Mouse (Mus musculus) lung, adult 2 months (tissue): Measurements from ENCODE around the gene Trappc6a. TPM values are rescaled to one million over a fixed set of nuclear protein-coding genes. Genes with fewer than 3 reads are reported as not detected.

Source experiments
- DNase-seq: peaks from one replicate; pipeline ENCODE4 v3.0.0; 2022
- H3K4me1 ChIP-seq: fragments of 200-500 bp; 2 replicates; pipeline ENCODE4 v1.6.1; 2011; ENCODE audit warnings: low read length; ENCODE audit not compliant: control insufficient read depth, insufficient read depth
- H3K4me3 ChIP-seq: fragments of 200-500 bp; replicated peaks from 2 replicates; pipeline ENCODE3; 2011; ENCODE audit warnings: low read depth, mild to moderate bottlenecking, control low read depth, low read length; ENCODE audit errors: extremely low read depth
- CTCF ChIP-seq: fragments of 200-500 bp; IDR thresholded peaks from 2 replicates; pipeline ENCODE4 v1.5.1; 2011; ENCODE audit warnings: mild to moderate bottlenecking, low read length, control low read depth; ENCODE audit not compliant: insufficient read depth
- POLR2A ChIP-seq: fragments of 200-500 bp; IDR thresholded peaks from 2 replicates; pipeline ENCODE4 v1.6.1; 2011; ENCODE audit warnings: low read depth, mild to moderate bottlenecking, control low read depth, low read length, borderline replicate concordance; ENCODE audit errors: extremely low read depth
- WGBS: fragments of 180-500 bp; shearing (Covaris S2); methylation state at CpG from one replicate; pipeline ENCODE4 v1.1.7; 2018; 5-methylcytosine and 5-hydroxymethylcytosine counted together
- polyA plus RNA-seq: library from polyadenylated mRNA; depleted of rRNA; stranded (reverse); fragments of >200 nt; gene quantifications from 2 replicates; pipeline ENCODE4 v1.2.3, GENCODE M21; 2012

Gene Trappc6a
- polyA plus RNA-seq, 1 experiment = 63.1 TPM

GRCm38 (mm10) chr7:19466602-19467145, 41.5 kb upstream of the Trappc6a start:
- H3K4me3 ChIP-seq = no peak overlapping the region
- 40% methylated on average over 5 of the region's 5 CpGs for WGBS
- no peak for TF ChIP-seq POLR2A
- no peak for TF ChIP-seq CTCF
- DNase-seq = no peak
- H3K4me1 ChIP-seq = peaks cover 3% of the 10 kb centered on the region

- WGBS = 41% methylated on average over 6 of the region's 6 CpGs
- no peak for TF ChIP-seq POLR2A
- no peak for TF ChIP-seq CTCF
- no peak for DNase-seq
- Histone ChIP-seq H3K4me1 (peaks cover 10% of the 10 kb centered on the region), H3K4me3 (no peak overlapping the region)
These were observed 40.6 kb upstream of the Trappc6a start for GRCm38 (mm10) chr7:19467638-19468037.

- 50% methylated on average over 12 of the region's 12 CpGs for WGBS
- no peak for TF ChIP-seq CTCF
- no peak for TF ChIP-seq POLR2A
These were observed 39.9 kb upstream of the Trappc6a start for GRCm38 (mm10) chr7:19468279-19468678.

GRCm38 (mm10) chr7:19469404-19469803, 38.8 kb upstream of the Trappc6a start:
- WGBS = 52% methylated on average over 23 of the region's 23 CpGs
- DNase-seq = no peak
- no peak for TF ChIP-seq CTCF
- TF ChIP-seq POLR2A = no peak

More at GRCm38 (mm10) chr7:19468279-19468678, 39.9 kb upstream of the Trappc6a start:
- Histone ChIP-seq H3K4me1 (peaks cover 14% of the 10 kb centered on the region), H3K4me3 (no peak overlapping the region)
- DNase-seq = no peak

GRCm38 (mm10) chr7:19470308-19470707, 37.9 kb upstream of the Trappc6a start:
- H3K4me3 ChIP-seq = no peak overlapping the region
- peaks cover 17% of the 10 kb centered on the region for H3K4me1 ChIP-seq
- 55% methylated on average over 14 of the region's 14 CpGs for WGBS
- DNase-seq = no peak
- TF ChIP-seq CTCF (no peak), POLR2A (no peak)

More at GRCm38 (mm10) chr7:19469404-19469803, 38.8 kb upstream of the Trappc6a start:
- H3K4me1 ChIP-seq = peaks cover 17% of the 10 kb centered on the region
- no peak overlapping the region for H3K4me3 ChIP-seq

- DNase-seq = no peak
- peaks cover 17% of the 10 kb centered on the region for H3K4me1 ChIP-seq
- WGBS = 16% methylated on average over 4 of the region's 4 CpGs
- TF ChIP-seq POLR2A = no peak
- H3K4me3 ChIP-seq = no peak overlapping the region
These were observed 35.8 kb upstream of the Trappc6a start for GRCm38 (mm10) chr7:19472403-19472802.

GRCm38 (mm10) chr7:19473875-19474443, 34.2 kb upstream of the Trappc6a start:
- DNase-seq = peak; percentile 68
- 1% methylated on average over 80 of the region's 89 CpGs for WGBS
- Histone ChIP-seq H3K4me3 (peak overlapping the region; percentile 63), H3K4me1 (peaks cover 14% of the 10 kb centered on the region)
- TF ChIP-seq POLR2A = no peak; the same call in 1 of the 2 replicates
- no peak for TF ChIP-seq CTCF

GRCm38 (mm10) chr7:19477084-19477483, 31.1 kb upstream of the Trappc6a start:
- TF ChIP-seq POLR2A = no peak
- peak; percentile 34; the same call in 1 of the 2 replicates for TF ChIP-seq CTCF

GRCm38 (mm10) chr7:19477624-19478384, 30.4 kb upstream of the Trappc6a start:
- 20% methylated on average over 14 of the region's 14 CpGs for WGBS
- Histone ChIP-seq H3K4me3 (no peak overlapping the region), H3K4me1 (peaks cover 6% of the 10 kb centered on the region)
- no peak for TF ChIP-seq POLR2A
- no peak for TF ChIP-seq CTCF
- DNase-seq = no peak

More at GRCm38 (mm10) chr7:19477084-19477483, 31.1 kb upstream of the Trappc6a start:
- no peak for DNase-seq
- peaks cover 12% of the 10 kb centered on the region for H3K4me1 ChIP-seq
- 38% methylated on average over 2 of the region's 2 CpGs for WGBS
- no peak overlapping the region for H3K4me3 ChIP-seq
